Mouse (Mus musculus): ENCODE measurements at regions not wholly inside any gene's neighbourhood (a gene's known extent, or its start where the extent isn't known, plus 50 kb on each side); places are given as distances from the start of the nearest gene placed in this dataset.

GRCm38 (mm10) chr13:71146859-71147443 is 305.3 kb upstream of the Adamts16 start:
- TF ChIP-seq CHD2 (IDR thresholded peaks at IDR 0.05; ENCODE audit: low read length) (no peak), ZC3H11A (IDR thresholded peaks at IDR 0.05; ENCODE audit: low read depth, low read length) (no peak), CTCF (conservative IDR thresholded peaks at IDR 0.05 in 1 of 2, IDR thresholded peaks at IDR 0.05 in 1 of 2; ENCODE audit: low read depth in 2 of 2, low read length in 2 of 2) (no peak), NELFE (IDR thresholded peaks at IDR 0.05; ENCODE audit: low read depth, low read length) (no peak)

All from CH12.LX (cell line).